Mouse (Mus musculus): ENCODE results near the gene Olfr112. TPM values are rescaled to one million over a fixed set of nuclear protein-coding genes. Genes with fewer than 3 reads are reported as not detected.
A peak's percentile ranks its signal among the peaks of the same experiment; 100 is the strongest.
"Not testable (repeated sequence)": the region's sequence is repeated elsewhere in the genome, so short reads cannot be mapped to it uniquely, and the experiment has no call there.

Olfr112 gene
- polyA plus RNA-seq (2015; fragmentation: Nextera tagmentation; extraction: Ambion mirVana), result not detected in 2 replicates

DNA sequence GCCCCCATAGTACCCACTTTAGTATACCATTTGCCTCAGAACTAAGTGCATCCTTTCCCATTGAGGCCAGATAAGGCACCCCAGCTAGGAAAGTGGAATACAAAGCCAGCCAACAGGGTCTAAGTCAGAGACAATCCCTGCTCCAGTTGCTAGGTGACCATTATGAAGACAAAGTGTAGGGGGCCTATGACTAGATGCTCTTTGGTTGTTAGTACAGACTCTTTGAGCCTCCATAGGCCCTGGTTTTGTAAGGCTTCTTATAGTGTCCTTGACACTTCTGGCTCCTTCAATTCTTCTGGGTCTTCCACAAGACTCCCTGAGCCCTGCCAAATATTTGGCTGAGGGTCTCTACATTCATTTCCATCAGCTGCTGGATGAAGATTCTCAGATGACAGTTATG lies at the start of gene Olfr112:
Gene Olfr112 (minus strand): TSS at position 101 of the 400 bp plus-strand sequence.
- Histone ChIP-seq H3K27ac (ENCODE audit: low read length) (no peak within 1 kb of the TSS), H3K36me3 (ENCODE audit: control insufficient read depth, insufficient read depth) (no peaks in the 10 kb centered on the region)

DNA sequence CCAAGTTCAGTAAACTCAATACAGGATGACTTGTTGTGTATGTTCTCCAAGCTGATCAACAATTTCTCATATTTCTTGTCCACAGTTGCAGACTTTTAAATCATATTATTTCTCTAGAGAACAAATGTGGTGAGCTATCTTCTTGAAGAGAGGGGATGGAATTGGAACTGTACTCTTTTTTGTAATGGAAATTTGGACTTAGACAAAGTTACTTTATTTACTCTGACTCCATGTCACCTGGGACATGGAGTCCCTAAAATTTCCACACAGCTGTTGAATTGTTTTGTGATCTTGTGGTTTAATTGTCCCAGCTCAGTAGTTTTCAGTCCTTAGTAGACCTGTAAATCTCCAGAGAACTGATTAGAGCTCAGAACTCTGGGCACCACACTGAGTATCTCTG lies 23.4 kb upstream of the Olfr112 start, which contains the start of gene Olfr114:
Gene Olfr114 (minus strand): TSS at position 101 of the 400 bp plus-strand sequence.
- H3K27ac ChIP-seq (ENCODE audit: low read length), result no peak within 1 kb of the TSS
- no peak within 1 kb of the TSS for H3K4me3 ChIP-seq (ENCODE audit: low read depth, low read length)
- no peaks in the 10 kb centered on the region for H3K27me3 ChIP-seq (ENCODE audit: control insufficient read depth, insufficient read depth, low read depth, low read length)
- no peaks in the 10 kb centered on the region; the same call in 1 of the 2 replicates for H3K9me3 ChIP-seq (replicated peaks; ENCODE audit: control insufficient read depth, low read length)
- H3K9ac ChIP-seq (ENCODE audit: low read depth, low read length), result no peak within 1 kb of the TSS
- H3K36me3 ChIP-seq (ENCODE audit: control insufficient read depth, insufficient read depth), result no peaks in the 10 kb centered on the region
- ATAC-seq (ENCODE audit: low read depth), result no peak
- no peak within 1 kb of the TSS for H3K4me2 ChIP-seq (ENCODE audit: low read depth, low read length)
- H3K4me1 ChIP-seq (ENCODE audit: control insufficient read depth, low read depth, low read length), result no peaks in the 10 kb centered on the region

More for the DNA sequence above, at the start of gene Olfr112:
- Histone ChIP-seq H3K4me3 (ENCODE audit: low read depth, low read length) (no peak within 1 kb of the TSS), H3K4me2 (ENCODE audit: low read depth, low read length) (no peak within 1 kb of the TSS), H3K9me3 (replicated peaks; ENCODE audit: control insufficient read depth, low read length) (no peaks in the 10 kb centered on the region), H3K4me1 (ENCODE audit: control insufficient read depth, low read depth, low read length) (no peaks in the 10 kb centered on the region), H3K27me3 (ENCODE audit: control insufficient read depth, insufficient read depth, low read depth, low read length) (no peaks in the 10 kb centered on the region), H3K9ac (ENCODE audit: low read depth, low read length) (no peak within 1 kb of the TSS)
- no peak for ATAC-seq (ENCODE audit: low read depth)

DNA sequence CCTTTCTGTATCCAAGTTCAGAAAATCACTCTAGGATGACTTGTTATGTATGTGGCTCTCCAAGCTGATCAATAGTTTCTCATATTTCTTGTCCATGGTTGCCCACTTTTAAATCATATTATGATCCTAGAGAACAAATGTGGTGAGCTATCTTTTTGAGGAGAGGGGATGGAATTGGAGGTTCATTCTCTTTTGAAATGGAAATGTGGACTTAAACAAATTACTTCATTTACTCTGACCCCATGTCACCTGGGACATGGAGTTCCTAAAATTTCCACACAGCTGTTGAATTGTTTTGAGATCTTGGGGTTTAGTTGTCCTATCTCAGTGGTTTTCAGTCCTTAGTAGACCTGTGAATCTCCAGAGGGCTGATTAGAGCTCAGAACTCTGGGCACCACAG lies 8.3 kb upstream of the Olfr112 start, which contains the start of gene Olfr113:
Gene Olfr113 (minus strand): TSS at position 101 of the 400 bp plus-strand sequence.
- Histone ChIP-seq H3K4me1 (ENCODE audit: control insufficient read depth, low read depth, low read length) (no peaks in the 10 kb centered on the region), H3K27me3 (ENCODE audit: control insufficient read depth, insufficient read depth, low read depth, low read length) (no peaks in the 10 kb centered on the region), H3K27ac (ENCODE audit: low read length) (no peak within 1 kb of the TSS), H3K4me3 (ENCODE audit: low read depth, low read length) (no peak within 1 kb of the TSS), H3K4me2 (ENCODE audit: low read depth, low read length) (no peak within 1 kb of the TSS), H3K9me3 (replicated peaks; ENCODE audit: control insufficient read depth, low read length) (no peaks in the 10 kb centered on the region), H3K9ac (ENCODE audit: low read depth, low read length) (no peak within 1 kb of the TSS), H3K36me3 (ENCODE audit: control insufficient read depth, insufficient read depth) (no peaks in the 10 kb centered on the region)
- ATAC-seq (ENCODE audit: low read depth), result no peak

DNA sequence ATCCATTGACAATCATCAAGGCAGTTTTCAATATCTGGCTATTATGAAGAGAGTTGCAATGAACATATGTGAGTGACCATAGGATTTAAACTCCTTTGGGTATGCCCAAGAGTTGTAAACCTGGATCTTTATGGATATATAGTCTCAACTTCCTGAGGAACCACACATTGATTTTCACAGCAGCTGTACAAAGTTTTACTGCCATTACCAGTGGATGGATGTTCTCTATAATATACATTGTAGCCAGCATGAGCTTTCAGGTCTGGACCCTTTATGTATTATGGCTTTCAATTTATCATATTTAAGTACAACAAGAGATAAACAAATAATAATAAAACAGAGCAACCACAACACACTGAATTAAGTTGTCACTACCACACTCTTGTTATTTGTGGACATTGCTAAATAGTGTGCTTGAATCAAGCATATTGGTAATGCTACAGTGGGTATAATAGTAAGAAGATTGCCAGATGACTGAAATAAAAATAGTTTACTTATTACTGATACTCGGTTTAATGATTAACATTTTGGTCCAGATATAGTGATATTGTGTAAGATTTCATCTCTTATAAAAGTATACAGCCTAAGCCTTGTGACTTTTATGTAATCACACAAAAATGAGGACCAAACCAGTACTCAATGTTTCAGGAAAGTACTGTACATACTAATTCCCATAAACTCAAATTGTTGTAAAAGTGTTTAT lies 10.2 kb downstream of the Olfr112 start:
- H3K4me2 ChIP-seq (ENCODE audit: low read depth, low read length), result no peak overlapping the region
- no peak overlapping the region for H3K4me3 ChIP-seq (ENCODE audit: low read depth, low read length)
- H3K4me1 ChIP-seq (ENCODE audit: control insufficient read depth, low read depth, low read length), result no peaks in the 10 kb centered on the region
- 30% methylated on average over 1 of the region's 1 CpGs for WGBS (ENCODE audit: insufficient replicate concordance)
- ATAC-seq (ENCODE audit: low read depth), result no peak
- H3K27ac ChIP-seq (ENCODE audit: low read length), result no peak overlapping the region
- no peaks in the 10 kb centered on the region for H3K9me3 ChIP-seq (replicated peaks; ENCODE audit: control insufficient read depth, low read length)
- no peak overlapping the region for H3K9ac ChIP-seq (ENCODE audit: low read depth, low read length)
- no peaks in the 10 kb centered on the region for H3K27me3 ChIP-seq (ENCODE audit: control insufficient read depth, insufficient read depth, low read depth, low read length)
- no peaks in the 10 kb centered on the region for H3K36me3 ChIP-seq (ENCODE audit: control insufficient read depth, insufficient read depth)

DNA sequence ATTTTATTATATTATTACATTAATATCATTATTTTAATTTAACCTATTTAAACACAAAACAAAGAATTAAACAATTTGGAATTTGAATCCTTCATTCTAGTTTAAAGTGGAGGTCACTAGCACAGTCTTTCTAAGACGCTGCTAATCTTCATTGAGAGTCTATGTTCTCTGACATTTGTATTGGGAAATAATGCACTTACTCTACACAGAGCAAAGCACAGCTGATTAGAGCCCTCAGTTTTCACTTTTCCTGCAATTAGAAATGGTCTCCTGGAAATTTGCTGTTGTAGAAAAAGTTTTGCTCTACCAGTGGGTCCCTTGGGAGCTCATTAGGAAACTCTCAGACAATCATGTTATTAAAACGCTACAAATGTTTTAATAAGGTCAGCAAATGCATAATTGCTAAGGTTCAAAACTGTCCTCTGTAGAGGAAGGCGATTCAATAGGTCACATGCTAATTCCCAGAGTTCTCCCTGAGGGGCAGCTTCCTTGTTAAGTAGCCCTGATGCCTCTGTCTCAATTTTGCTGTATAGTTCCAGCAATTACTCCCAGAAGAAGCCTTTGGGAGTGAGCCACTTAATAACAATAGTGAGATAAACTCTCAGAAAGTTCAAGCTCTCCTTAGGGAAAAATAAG lies 25.3 kb downstream of the Olfr112 start:
- no peaks in the 10 kb centered on the region for H3K27me3 ChIP-seq (ENCODE audit: control insufficient read depth, insufficient read depth, low read depth, low read length)
- H3K4me3 ChIP-seq (ENCODE audit: low read depth, low read length), result no peak overlapping the region
- no peak overlapping the region for H3K4me2 ChIP-seq (ENCODE audit: low read depth, low read length)
- H3K9me3 ChIP-seq (replicated peaks; ENCODE audit: control insufficient read depth, low read length), result no peaks in the 10 kb centered on the region
- no peak overlapping the region for H3K27ac ChIP-seq (ENCODE audit: low read length)
- WGBS (ENCODE audit: insufficient replicate concordance), result 40% methylated on average over 3 of the region's 3 CpGs
- ATAC-seq (ENCODE audit: low read depth), result no peak
- H3K36me3 ChIP-seq (ENCODE audit: control insufficient read depth, insufficient read depth), result no peaks in the 10 kb centered on the region
- H3K9ac ChIP-seq (ENCODE audit: low read depth, low read length), result no peak overlapping the region
- H3K4me1 ChIP-seq (ENCODE audit: control insufficient read depth, low read depth, low read length), result no peaks in the 10 kb centered on the region

DNA sequence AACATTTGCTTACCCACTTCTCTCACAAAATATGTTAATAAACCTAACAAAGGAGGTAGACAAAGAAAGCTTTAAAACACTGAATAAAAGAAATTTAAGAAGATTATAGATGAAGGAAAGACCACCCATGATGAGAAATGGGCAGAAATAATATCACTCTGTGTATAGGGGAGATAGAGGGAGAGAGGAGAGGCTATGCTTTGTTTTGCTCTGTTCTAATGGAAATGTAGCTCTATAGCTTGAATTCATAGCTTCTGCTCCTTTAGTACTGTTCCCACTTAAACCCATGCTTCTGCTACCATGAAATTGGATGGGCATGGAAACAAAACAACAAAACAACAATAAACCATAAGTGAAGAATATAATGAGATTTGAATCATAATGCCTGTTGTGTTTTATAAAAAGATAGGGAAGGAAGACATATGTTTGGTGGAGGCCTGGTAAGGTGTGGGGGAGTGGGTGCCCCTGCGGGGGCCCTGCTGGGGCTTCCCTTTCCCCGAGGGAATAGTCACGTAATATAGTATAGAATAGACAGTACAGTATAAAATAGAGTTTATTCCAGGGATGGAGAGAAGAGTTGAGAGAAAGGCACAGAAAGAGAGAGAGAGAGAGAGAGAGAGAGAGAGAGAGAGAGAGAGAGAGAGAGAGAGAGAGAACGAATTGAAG lies 27.7 kb downstream of the Olfr112 start:
- Histone ChIP-seq H3K4me1 (ENCODE audit: control insufficient read depth, low read depth, low read length) (no peaks in the 10 kb centered on the region), H3K9me3 (replicated peaks; ENCODE audit: control insufficient read depth, low read length) (no peaks in the 10 kb centered on the region), H3K27ac (ENCODE audit: low read length) (no peak overlapping the region), H3K27me3 (ENCODE audit: control insufficient read depth, insufficient read depth, low read depth, low read length) (no peaks in the 10 kb centered on the region), H3K9ac (ENCODE audit: low read depth, low read length) (no peak overlapping the region), H3K36me3 (ENCODE audit: control insufficient read depth, insufficient read depth) (no peaks in the 10 kb centered on the region), H3K4me2 (ENCODE audit: low read depth, low read length) (no peak overlapping the region), H3K4me3 (ENCODE audit: low read depth, low read length) (no peak overlapping the region)
- ATAC-seq (ENCODE audit: low read depth), result no peak
- WGBS (ENCODE audit: insufficient replicate concordance), result 67% methylated on average over 4 of the region's 4 CpGs

DNA sequence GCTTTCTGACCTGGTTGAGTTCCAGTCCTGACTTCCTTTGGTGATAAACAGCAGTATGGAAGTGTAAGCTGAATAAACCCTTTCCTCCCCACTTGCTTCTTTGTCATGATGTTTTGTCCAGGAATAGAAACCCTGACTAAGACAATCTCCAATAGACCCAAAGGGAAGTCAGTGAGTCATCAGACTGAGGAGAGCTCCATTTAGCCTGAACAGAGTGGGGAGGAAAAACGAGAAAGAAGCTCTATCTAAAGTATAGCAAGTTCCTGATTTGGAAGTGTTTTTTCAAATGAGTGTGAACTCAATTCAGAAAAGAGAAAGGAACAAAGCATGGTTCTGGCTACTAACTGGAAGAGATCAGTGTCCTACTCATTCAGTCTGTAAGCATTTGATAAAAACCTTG lies 30.8 kb downstream of the Olfr112 start:
- ATAC-seq (ENCODE audit: low read depth); H3K36me3 ChIP-seq (ENCODE audit: control insufficient read depth, insufficient read depth); H3K9ac ChIP-seq (ENCODE audit: low read depth, low read length); H3K4me2 ChIP-seq (ENCODE audit: low read depth, low read length); H3K27ac ChIP-seq (ENCODE audit: low read length); H3K4me3 ChIP-seq (ENCODE audit: low read depth, low read length); H3K9me3 ChIP-seq (replicated peaks; ENCODE audit: control insufficient read depth, low read length); H3K4me1 ChIP-seq (ENCODE audit: control insufficient read depth, low read depth, low read length); H3K27me3 ChIP-seq (ENCODE audit: control insufficient read depth, insufficient read depth, low read depth, low read length): not testable (repeated sequence)
- 22% methylated on average over 1 of the region's 1 CpGs for WGBS (ENCODE audit: insufficient replicate concordance)

DNA sequence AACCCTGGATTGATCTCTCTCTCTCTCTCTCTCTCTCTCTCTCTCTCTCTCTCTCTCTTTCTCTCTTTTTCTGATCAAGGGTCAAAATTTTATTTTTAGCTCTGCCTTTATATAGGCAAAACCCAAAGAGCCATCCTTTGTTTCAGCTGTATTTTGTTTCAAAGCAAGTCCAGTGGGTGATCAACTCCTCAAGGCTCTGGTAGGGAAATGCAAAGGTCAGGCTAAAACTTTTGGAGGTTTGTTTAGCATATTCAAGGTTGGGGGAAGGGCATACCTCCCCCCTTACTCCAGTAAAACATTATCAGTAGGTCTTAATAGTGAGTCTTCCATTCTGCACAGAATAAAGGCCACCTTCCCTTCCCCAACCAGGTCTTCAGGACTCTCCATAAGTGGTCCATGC lies 34.1 kb downstream of the Olfr112 start:
- no peak overlapping the region for H3K9ac ChIP-seq (ENCODE audit: low read depth, low read length)
- no peaks in the 10 kb centered on the region for H3K27me3 ChIP-seq (ENCODE audit: control insufficient read depth, insufficient read depth, low read depth, low read length)
- no peaks in the 10 kb centered on the region for H3K9me3 ChIP-seq (replicated peaks; ENCODE audit: control insufficient read depth, low read length)
- no peaks in the 10 kb centered on the region for H3K4me1 ChIP-seq (ENCODE audit: control insufficient read depth, low read depth, low read length)
- H3K36me3 ChIP-seq (ENCODE audit: control insufficient read depth, insufficient read depth), result no peaks in the 10 kb centered on the region
- no peak overlapping the region for H3K4me2 ChIP-seq (ENCODE audit: low read depth, low read length)
- no peak overlapping the region for H3K4me3 ChIP-seq (ENCODE audit: low read depth, low read length)
- ATAC-seq (ENCODE audit: low read depth), result no peak
- no peak overlapping the region for H3K27ac ChIP-seq (ENCODE audit: low read length)

DNA sequence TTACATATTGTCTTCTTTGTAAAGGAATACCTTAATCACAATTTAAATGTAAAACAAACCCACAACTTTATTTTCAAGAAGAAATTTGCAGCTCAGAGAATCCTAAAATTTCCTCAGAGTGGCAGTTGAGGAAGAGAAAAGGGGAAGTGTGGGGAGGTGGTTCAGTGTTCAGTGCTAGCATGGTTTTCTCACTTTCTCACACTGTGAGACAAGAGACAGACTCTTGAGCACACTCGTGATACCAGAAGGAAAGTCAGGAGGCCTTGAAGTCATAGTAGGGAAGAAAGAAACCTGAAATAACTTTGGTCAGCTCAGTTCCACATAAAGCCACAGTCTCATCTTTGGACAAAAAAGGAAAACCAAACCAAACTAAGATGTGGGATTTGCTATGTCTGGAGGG lies 43.8 kb downstream of the Olfr112 start:
- not testable (repeated sequence) for H3K4me3 ChIP-seq (ENCODE audit: low read depth, low read length); H3K9ac ChIP-seq (ENCODE audit: low read depth, low read length); H3K4me1 ChIP-seq (ENCODE audit: control insufficient read depth, low read depth, low read length); H3K27ac ChIP-seq (ENCODE audit: low read length); H3K9me3 ChIP-seq (replicated peaks; ENCODE audit: control insufficient read depth, low read length); H3K36me3 ChIP-seq (ENCODE audit: control insufficient read depth, insufficient read depth); H3K27me3 ChIP-seq (ENCODE audit: control insufficient read depth, insufficient read depth, low read depth, low read length); H3K4me2 ChIP-seq (ENCODE audit: low read depth, low read length)
- ATAC-seq (ENCODE audit: low read depth), result 0 out of 2 replicates have a peak, but pooled peaks have one; percentile 37
- WGBS (ENCODE audit: insufficient replicate concordance), result 11% methylated on average over 1 of the region's 1 CpGs

All from liver, embryonic 16.5 days (tissue).